Mouse (Mus musculus): Measurements from ENCODE around the gene Sppl2b.
"Not testable (repeated sequence)": the region's sequence is repeated elsewhere in the genome, so short reads cannot be mapped to it uniquely, and the experiment has no call there.

Gene Sppl2b

DNA sequence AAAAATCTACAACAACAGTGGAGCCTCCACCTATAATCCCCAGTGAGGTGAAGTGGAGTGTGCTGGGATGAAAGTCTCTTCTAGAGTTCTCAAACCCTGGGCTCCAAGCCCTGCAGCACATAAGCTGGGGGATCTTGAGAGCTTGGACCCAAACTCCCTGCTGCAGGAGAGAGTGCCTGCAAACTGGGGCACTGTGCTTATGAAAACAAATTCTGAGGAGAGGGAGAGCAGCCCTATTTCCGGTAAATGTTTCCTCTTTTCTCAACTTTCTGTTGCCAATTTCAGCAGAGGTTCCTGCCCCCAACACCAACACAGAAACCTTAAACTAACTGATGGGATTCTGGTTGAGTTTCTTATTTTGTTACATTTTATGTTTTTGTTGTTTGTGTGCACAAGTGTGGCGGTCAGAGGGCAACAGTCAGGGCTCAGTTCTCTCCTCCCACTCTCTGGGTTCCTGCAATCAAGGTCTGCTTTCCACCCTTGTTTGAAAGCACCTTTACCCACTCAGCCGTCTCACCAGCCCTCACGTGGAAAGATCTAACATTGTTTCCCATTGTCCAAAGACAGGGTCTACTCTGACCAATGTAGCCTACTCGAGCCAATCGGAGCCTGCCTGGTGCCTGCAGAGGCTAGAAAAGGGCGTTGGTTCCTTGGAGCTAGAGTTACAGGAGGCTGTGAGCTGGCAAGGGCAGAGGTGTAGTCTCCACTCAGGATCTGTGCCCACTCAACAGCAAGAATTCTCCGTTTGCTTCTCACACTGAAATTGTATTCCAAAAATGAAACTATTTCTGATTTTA lies 31.0 kb upstream of the Sppl2b start:
- DNase-seq (ENCODE audit: low read depth, low spot score): peak; percentile 58

GRCm38 (mm10) chr10:80824827-80825226 lies 30.2 kb upstream of the Sppl2b start:
- DNase-seq (ENCODE audit: low read depth, low spot score): no peak

DNA sequence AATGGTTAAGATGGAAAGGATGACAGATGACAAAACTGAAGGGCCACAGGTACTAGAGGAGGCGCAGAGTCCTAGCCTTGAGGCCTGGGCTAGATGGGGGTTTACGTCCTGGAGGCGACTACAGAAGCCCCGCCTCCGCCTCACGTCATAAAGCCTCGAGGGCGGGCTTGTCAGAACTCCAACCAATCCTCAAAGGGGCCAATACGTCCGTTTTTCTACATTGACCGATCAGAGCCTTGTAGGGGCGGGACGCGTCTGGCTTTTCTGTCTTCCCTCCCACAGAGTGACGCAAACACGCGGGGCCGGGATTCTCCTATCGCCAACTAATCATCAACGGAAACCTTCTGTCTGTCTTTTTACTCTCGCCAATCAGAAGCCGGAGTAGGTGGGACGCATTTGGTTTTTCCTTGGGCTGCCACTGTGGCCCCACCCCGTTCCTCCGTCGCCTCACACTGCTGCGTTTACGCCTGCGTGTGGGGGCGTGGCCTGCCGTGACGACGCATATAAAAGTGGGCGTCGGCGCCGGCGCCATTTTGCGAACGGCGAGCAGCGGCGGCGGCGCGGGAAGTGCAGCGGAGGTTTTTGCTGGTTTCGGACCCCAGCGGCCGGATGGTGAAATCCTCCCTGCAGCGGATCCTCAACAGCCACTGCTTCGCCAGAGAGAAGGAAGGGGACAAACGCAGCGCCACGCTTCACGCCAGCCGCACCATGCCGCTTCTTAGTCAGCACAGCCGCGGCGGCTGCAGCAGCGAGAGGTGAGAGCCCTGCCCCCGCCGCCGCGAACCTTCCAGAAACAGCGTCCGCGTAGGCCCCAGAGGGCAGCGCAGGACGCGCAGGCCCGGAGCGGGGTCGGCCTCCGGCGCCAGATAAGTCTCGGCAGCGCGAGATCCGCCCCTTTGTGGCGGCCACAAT lies 28.7 kb upstream of the Sppl2b start, which contains the start of gene Oaz1:
Oaz1 (plus strand) TSS at position 506 of the 912 bp plus-strand sequence.
- DNase-seq (ENCODE audit: low read depth, low spot score): peak; percentile 100

DNA sequence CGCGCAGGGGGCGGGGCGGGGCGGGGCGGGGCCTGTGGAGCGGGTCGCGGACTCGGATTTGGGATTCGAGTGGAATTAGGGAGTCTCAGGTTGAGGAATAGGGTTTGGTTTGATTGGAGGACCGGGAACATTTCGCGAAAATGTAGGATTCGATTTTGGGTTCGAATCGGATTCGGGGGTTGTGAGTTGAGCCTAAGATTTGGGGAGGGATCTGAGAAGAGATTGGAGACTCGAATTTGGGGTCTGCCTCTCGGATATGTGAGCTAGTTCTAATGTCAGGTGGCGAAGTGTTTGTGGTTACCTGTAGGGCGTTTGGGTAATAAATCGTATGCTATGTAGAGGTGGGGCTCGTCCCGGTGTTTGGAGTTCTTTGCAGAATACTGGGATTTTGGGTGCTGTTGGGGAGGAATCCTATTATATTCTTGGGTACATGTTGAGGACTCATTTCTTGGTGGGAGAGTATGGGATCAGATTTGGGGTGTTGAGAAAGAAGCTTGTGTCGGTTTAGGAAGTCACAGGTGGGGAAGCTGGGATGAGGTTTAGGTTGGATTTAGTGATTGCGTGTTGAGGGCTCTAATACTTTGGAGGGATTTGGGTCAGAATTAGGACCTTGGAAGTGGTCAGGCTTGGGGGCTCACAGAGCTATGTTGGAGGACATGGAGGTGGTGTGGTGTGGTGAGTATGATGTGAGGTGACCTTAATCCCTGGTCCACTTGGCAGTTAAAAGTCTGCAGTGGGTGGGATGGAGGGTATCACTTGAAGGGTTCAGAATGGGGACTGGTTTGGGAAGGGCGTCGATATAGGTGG lies 27.8 kb upstream of the Sppl2b start:
- DNase-seq (ENCODE audit: low read depth, low spot score): no peak

- DNase-seq (ENCODE audit: low read depth, low spot score): no peak
These were observed 27.1 kb upstream of the Sppl2b start for GRCm38 (mm10) chr10:80827870-80828420.

- not testable (repeated sequence) for DNase-seq (ENCODE audit: low read depth, low spot score)
These were observed 26.5 kb upstream of the Sppl2b start for GRCm38 (mm10) chr10:80828587-80828986.

GRCm38 (mm10) chr10:80829359-80830278 lies 25.5 kb upstream of the Sppl2b start:
- DNase-seq (ENCODE audit: low read depth, low spot score): no peak

DNA sequence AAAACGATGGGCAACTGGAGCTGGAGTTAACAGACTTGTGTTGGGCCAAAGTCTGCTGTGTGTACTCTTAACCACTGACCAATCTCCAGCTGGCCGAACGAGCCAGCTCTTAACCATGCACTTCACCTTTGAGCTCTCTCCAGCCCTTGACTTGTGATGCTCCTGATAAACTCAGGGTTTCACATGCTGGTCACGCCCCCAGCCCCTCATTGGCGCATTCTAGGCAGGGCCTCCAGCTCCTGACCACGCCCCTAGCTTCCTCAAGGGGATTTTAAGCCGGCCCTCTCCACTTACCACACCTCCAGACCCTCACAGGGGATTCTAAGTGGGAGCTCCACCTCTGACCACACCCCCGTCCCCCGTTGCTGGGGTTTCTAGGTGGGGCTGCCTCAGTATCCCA lies 23.9 kb upstream of the Sppl2b start:
- peak; percentile 93 for DNase-seq (ENCODE audit: low read depth, low spot score)

- DNase-seq (ENCODE audit: low read depth, low spot score): no peak
These were observed 22.3 kb upstream of the Sppl2b start for GRCm38 (mm10) chr10:80832818-80833217.

DNA sequence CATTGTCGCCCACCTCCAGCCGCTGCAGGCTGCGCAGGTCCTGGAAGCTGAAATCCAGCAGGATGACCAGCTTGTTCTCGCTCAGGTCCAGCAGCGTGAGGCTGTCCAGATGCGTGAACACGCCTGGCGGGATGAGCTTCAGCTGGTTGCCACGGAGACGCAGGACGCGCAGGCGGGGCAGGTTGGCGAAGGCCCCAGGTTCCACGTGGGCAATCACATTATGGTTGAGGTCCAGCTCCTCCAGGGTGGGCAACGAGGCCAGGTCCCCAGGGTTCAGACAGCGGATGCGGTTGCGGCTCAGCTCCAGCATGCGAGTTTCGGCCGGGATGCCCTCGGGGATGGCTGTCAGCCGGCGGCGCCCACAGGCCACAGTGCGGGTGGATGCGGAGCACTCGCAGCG lies 19.5 kb upstream of the Sppl2b start:
- no peak for DNase-seq (ENCODE audit: low read depth, low spot score)

DNA sequence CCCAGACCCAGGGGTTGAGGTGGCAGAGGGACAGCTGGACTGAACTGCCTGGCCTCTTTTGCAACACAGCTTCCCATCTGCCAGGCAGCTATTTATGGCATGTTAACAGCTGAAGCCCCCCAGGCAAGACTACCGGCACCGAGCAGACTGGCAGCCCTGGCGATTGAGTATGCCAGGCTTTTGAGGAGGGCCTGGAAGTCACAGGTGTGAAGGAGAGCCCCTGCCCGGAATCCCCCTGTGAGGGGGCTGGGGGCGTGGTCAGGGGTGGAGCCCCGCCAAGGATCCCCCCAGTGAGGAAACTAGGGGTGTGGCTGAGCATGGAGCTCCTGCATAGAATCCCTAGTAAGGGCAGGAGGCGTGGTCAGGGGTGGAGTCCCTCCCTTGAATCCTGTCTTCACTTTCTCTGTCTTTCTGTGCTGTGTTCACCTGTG lies 18.1 kb upstream of the Sppl2b start:
- peak; percentile 41 for DNase-seq (ENCODE audit: low read depth, low spot score)

DNA sequence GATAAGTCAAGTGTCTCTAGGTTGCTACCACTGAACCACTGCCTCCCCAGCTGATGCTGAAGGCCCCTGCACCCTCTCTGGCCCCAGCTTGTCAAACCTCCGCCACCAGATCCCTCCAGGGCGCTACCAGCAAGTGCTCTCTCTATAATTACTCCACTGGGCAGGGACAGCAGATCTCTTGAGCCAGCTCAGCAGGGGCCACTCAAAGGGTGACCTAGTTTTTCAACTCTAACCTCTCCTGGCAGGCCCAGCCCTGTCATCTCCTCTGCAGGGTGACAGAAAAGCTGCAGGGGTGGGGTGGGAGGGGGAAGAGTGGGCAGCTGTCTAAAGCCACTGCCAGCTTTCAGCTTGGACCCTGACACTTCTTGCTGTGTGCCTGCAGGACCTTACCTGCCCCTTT lies 17.2 kb upstream of the Sppl2b start:
- DNase-seq (ENCODE audit: low read depth, low spot score): no peak

DNA sequence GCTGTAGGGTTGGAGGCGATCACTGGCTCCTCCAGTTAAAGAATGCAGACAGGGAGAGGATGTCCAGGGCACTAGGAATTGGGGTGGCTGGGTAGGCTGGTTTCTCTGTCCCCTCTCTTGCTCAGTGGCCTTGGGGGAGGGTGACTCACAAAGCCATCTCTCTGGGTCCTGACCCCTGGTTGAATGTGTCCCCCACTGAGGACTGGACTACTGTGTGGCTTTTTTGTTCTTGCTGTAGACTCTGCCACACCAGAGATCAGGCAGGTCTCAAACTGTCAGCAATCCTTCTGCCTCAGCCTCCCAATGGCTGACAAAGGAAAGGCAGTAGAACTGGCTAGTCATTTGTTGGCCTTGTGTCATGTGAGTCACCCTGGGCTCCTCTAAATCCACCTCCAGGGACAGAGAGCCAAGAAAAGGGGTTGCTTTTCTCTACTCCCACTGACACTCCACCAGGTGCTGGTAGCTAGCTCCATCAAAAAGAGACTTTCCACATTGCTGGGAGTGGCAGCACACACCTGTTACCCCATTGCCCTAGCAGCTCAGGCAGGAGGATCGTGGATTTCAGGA lies 16.6 kb upstream of the Sppl2b start:
- DNase-seq (ENCODE audit: low read depth, low spot score): no peak

DNA sequence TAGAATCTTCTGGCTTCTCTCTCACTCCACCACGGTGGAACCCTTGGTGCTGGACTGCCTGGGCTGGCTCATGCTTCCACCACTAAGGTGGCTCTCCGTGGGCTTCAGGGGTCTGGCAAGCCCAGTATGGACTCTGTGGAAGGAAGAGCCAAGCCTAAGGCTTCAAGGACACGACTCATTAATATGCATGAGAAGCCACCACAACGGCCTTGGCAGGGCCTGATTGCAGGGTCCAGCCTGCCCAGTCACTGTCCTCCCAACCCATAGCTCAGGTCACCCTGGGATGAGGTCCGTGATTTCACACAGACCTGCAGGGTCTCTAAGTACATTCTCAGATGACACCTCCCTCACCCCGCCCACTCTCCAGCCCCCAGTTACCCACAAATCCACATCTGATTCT lies 15.2 kb upstream of the Sppl2b start:
- DNase-seq (ENCODE audit: low read depth, low spot score): no peak

DNA sequence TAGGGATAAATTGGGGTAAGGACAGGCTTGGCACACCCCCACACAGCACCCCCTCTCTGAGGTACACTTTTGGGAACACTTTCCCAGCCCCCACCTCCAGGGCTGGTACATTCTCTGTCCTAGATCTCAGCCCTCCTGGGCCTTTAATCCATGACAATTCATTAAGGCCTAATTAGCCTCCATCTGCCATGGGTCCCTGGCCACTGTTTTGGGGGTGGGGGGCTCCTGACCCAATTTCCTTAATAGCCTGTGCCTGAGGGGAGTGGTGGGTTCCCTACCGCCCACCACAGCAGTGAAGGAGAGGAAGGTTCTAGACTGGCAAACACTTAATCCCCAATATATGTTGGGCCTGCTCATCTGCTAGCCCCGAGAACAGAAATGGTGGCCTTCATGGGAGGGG lies 13.4 kb upstream of the Sppl2b start:
- DNase-seq (ENCODE audit: low read depth, low spot score): no peak

- DNase-seq (ENCODE audit: low read depth, low spot score): no peak
These were observed 12.7 kb upstream of the Sppl2b start for GRCm38 (mm10) chr10:80842334-80842733.

DNA sequence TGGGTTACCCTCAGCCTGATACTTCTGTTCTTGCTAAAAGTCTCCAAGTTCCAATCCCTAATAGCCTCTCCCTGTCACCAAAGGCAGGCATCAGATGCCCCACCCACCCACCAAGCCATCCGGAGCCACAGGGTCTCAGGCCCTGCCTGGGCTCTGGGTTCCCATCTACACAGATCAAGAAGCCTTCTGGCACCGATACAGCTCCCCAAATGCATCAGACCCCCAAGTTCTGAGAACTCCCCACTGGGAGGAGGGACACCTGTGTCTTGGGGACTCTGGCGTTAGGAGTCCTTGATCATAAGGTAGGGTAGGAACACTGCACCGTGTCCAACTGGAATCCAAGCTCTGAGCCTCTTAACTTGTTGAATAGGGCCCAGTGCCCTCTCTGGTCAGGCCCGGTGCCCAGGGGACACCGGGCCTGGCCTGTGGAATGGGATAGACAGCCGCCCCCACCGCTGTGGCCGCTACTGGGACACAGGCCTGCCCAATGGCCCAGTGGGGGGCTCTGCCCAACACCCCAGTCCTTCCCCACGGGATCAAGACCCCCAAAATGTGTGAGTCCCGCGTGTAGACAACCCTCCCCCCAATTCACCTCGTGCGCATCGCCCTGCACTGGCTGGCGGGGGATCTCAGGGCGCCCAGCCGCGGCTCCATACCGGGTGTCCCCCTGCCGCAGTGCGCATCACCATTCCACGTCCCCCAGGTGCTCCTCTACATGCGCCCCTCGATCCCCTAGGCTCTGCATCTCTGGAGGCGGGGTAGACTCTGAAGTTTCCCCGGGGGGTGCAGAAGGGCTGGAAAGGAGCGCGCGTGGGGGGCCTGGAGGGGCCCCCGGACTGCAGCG lies 11.8 kb upstream of the Sppl2b start:
- DNase-seq (ENCODE audit: low read depth, low spot score): no peak

DNA sequence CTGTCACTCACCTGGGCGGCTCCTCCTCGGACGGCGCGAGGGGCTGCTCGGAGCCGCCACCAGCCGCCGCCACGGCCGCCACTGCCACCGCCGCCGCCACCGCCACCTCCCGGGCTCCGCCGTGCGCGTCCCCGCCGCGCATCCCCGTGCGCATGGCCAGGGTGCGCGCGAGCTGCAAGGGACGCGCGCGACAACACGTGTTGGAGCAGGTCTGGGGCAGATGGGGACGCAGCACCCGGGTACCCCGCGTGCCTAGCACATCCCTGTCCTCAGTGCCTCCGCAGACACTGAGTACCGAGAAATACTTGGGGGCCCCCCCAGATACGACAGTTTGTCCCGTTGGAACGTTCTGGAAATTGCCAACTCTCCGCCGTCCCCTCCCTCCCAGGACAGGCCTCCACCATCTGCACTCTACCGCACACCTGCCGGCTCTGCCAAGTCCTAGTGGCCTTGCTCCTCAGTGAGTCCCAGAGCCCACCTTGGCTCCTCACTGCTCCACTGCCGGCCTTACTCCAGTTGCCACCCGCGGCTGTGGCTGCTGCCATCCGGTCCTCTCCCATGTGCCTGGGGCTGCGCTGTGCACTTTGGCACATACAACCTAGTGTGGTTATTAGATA lies 11.0 kb upstream of the Sppl2b start, which contains the start of gene Lingo3:
Lingo3 (minus strand) TSS at position 109 of the 617 bp plus-strand sequence.
- DNase-seq (ENCODE audit: low read depth, low spot score): no peak
